Mouse (Mus musculus) MEL (cell line): Measurements from ENCODE around the gene Fbrsl1. TPM values are rescaled to one million over a fixed set of nuclear protein-coding genes. Genes with fewer than 3 reads are reported as not detected.

ENCODE experiments used
- DNase-seq: peaks from one replicate; pipeline ENCODE4 v3.0.0; 2011; ENCODE audit warnings: low read depth, low spot score
- H3K27ac ChIP-seq: 2 replicates; pipeline ENCODE4 v1.5.1; 2012; ENCODE audit warnings: low read depth, mild to moderate bottlenecking, control low read depth, low read length, moderate library complexity; ENCODE audit not compliant: control insufficient read depth
- H3K27me3 ChIP-seq, 2 experiments: fragments of 150-350 bp in 1 of 2; sonication (generic) in 1 of 2; 2 replicates each; pipeline ENCODE4 v1.6.1; 2012; ENCODE audit warnings: low read length in 2 of 2, mild to moderate bottlenecking in 2 of 2, improper control_type of control experiment in 1 of 2, moderate library complexity in 1 of 2; ENCODE audit not compliant: insufficient read depth in 2 of 2, control insufficient read depth in 1 of 2
- H3K36me3 ChIP-seq, 2 experiments: 2 replicates each; pipeline ENCODE4 v1.6.1; 2012 to 2014; ENCODE audit warnings: low read length in 2 of 2, improper control_type of control experiment in 1 of 2, inconsistent platforms in 1 of 2, mild to moderate bottlenecking in 1 of 2; ENCODE audit not compliant: insufficient read depth in 2 of 2, control insufficient read depth in 1 of 2
- H3K4me1 ChIP-seq, 2 experiments: fragments of 150-350 bp in 1 of 2; sonication (generic) in 1 of 2; 2 replicates each; pipeline ENCODE4 v1.6.1; 2012; ENCODE audit warnings: low read length in 2 of 2, improper control_type of control experiment in 1 of 2, mild to moderate bottlenecking in 1 of 2; ENCODE audit not compliant: insufficient read depth in 2 of 2, control insufficient read depth in 1 of 2
- H3K4me3 ChIP-seq, 2 experiments: fragments of 150-350 bp in 1 of 2; sonication (generic) in 1 of 2; 2 replicates each; pipeline ENCODE4 v1.5.1; 2012; ENCODE audit warnings: low read depth in 2 of 2, low read length in 2 of 2, mild to moderate bottlenecking in 2 of 2, moderate library complexity in 2 of 2, control low read depth in 1 of 2, improper control_type of control experiment in 1 of 2; ENCODE audit not compliant: control insufficient read depth in 1 of 2, insufficient read depth in 1 of 2
- H3K79me2 ChIP-seq: 2 replicates; pipeline ENCODE4 v1.6.1; 2012; ENCODE audit warnings: mild to moderate bottlenecking, low read length, moderate library complexity; ENCODE audit not compliant: control insufficient read depth, poor library complexity, insufficient read depth
- H3K9ac ChIP-seq: 2 replicates; pipeline ENCODE4 v1.6.1; 2012; ENCODE audit warnings: low read depth, mild to moderate bottlenecking, control low read depth, low read length, moderate library complexity; ENCODE audit not compliant: control insufficient read depth, poor library complexity, severe bottlenecking
- H3K9me3 ChIP-seq: fragments of 150-350 bp; sonication (generic); replicated peaks from 2 replicates; pipeline ENCODE4 v1.6.1; 2012; ENCODE audit warnings: mild to moderate bottlenecking, low read length, improper control_type of control experiment, moderate library complexity; ENCODE audit not compliant: insufficient read depth
- CHD1 ChIP-seq: IDR thresholded peaks from 2 replicates; pipeline ENCODE4 v1.6.1; 2012; ENCODE audit warnings: low read depth, mild to moderate bottlenecking, inconsistent platforms, low read length, improper control_type of control experiment
- CHD2 ChIP-seq: IDR thresholded peaks from 2 replicates; pipeline ENCODE4 v1.6.1; 2011; ENCODE audit warnings: low read length, improper control_type of control experiment
- E2F4 ChIP-seq: IDR thresholded peaks from 2 replicates; pipeline ENCODE4 v1.6.1; 2011; ENCODE audit warnings: low read depth, low read length, improper control_type of control experiment, borderline replicate concordance
- ELF1 ChIP-seq: IDR thresholded peaks from 2 replicates; pipeline ENCODE4 v1.6.1; 2014; ENCODE audit warnings: low read depth, mild to moderate bottlenecking, inconsistent platforms, low read length, improper control_type of control experiment, moderate library complexity
- EP300 ChIP-seq, 2 experiments: IDR thresholded peaks; 2 replicates each; pipeline ENCODE4 v1.6.1; 2011; ENCODE audit warnings: improper control_type of control experiment in 2 of 2, low read length in 2 of 2, low read depth in 1 of 2, mild to moderate bottlenecking in 1 of 2
- ETS1 ChIP-seq: IDR thresholded peaks from 2 replicates; pipeline ENCODE4 v1.6.1; 2012; ENCODE audit warnings: low read depth, mild to moderate bottlenecking, inconsistent platforms, low read length, improper control_type of control experiment, moderate library complexity
- GABPA ChIP-seq: IDR thresholded peaks from 2 replicates; pipeline ENCODE4 v1.6.1; 2012; ENCODE audit warnings: low read depth, mild to moderate bottlenecking, inconsistent platforms, low read length, improper control_type of control experiment, moderate library complexity
- GATA1 ChIP-seq: IDR thresholded peaks from 2 replicates; pipeline ENCODE4 v1.6.1; 2011; ENCODE audit warnings: low read depth, low read length, improper control_type of control experiment
- HCFC1 ChIP-seq: IDR thresholded peaks from 2 replicates; pipeline ENCODE4 v1.6.1; 2012; ENCODE audit warnings: low read depth, mild to moderate bottlenecking, inconsistent platforms, low read length, improper control_type of control experiment, moderate library complexity
- KAT2A ChIP-seq: conservative IDR thresholded peaks from 2 replicates; pipeline ENCODE4 v1.6.1; 2012; ENCODE audit warnings: low read depth, low read length, improper control_type of control experiment, inconsistent platforms
- MAX ChIP-seq: IDR thresholded peaks from 2 replicates; pipeline ENCODE4 v1.6.1; 2011; ENCODE audit warnings: low read length, improper control_type of control experiment
- MAZ ChIP-seq: IDR thresholded peaks from 2 replicates; pipeline ENCODE4 v1.6.1; 2012; ENCODE audit warnings: low read depth, mild to moderate bottlenecking, inconsistent platforms, low read length, improper control_type of control experiment
- NELFE ChIP-seq: IDR thresholded peaks from 2 replicates; pipeline ENCODE4 v1.6.1; 2011; ENCODE audit warnings: low read depth, low read length, improper control_type of control experiment
- NRF1 ChIP-seq: IDR thresholded peaks from 2 replicates; pipeline ENCODE4 v1.6.1; 2014; ENCODE audit warnings: low read depth, mild to moderate bottlenecking, inconsistent platforms, low read length, improper control_type of control experiment, moderate library complexity; ENCODE audit not compliant: poor library complexity, insufficient read depth, severe bottlenecking
- RAD21 ChIP-seq: IDR thresholded peaks from 2 replicates; pipeline ENCODE4 v1.6.1; 2011; ENCODE audit warnings: mild to moderate bottlenecking, low read depth, low read length, improper control_type of control experiment
- SMC3 ChIP-seq: IDR thresholded peaks from 2 replicates; pipeline ENCODE4 v1.6.1; 2011; ENCODE audit warnings: low read depth, low read length, improper control_type of control experiment
- TAL1 ChIP-seq: IDR thresholded peaks from 2 replicates; pipeline ENCODE4 v1.6.1; 2012; ENCODE audit warnings: mild to moderate bottlenecking, inconsistent platforms, low read length, moderate library complexity, mixed read lengths
- TBP ChIP-seq: IDR thresholded peaks from 2 replicates; pipeline ENCODE4 v1.8.0; 2011; ENCODE audit warnings: low read depth, low read length, improper control_type of control experiment
- TCF12 ChIP-seq: IDR thresholded peaks from 2 replicates; pipeline ENCODE4 v1.6.1; 2014; ENCODE audit warnings: low read depth, mild to moderate bottlenecking, inconsistent platforms, low read length, improper control_type of control experiment, moderate library complexity
- UBTF ChIP-seq: IDR thresholded peaks from 2 replicates; pipeline ENCODE4 v1.6.1; 2012; ENCODE audit warnings: low read depth, mild to moderate bottlenecking, inconsistent platforms, low read length, improper control_type of control experiment, moderate library complexity, borderline replicate concordance; ENCODE audit not compliant: insufficient read depth
- USF1 ChIP-seq: IDR thresholded peaks from 2 replicates; pipeline ENCODE4 v1.6.1; 2014; ENCODE audit warnings: low read depth, mild to moderate bottlenecking, inconsistent platforms, low read length, improper control_type of control experiment, moderate library complexity
- USF2 ChIP-seq, 2 experiments: IDR thresholded peaks; 2 replicates each; pipeline ENCODE4 v1.6.1; 2011 to 2012; ENCODE audit warnings: improper control_type of control experiment in 2 of 2, low read length in 2 of 2, borderline replicate concordance in 1 of 2, inconsistent platforms in 1 of 2, low read depth in 1 of 2, mild to moderate bottlenecking in 1 of 2; ENCODE audit not compliant: insufficient read depth in 1 of 2
- ZC3H11A ChIP-seq: IDR thresholded peaks from 2 replicates; pipeline ENCODE4 v1.6.1; 2012; ENCODE audit warnings: low read depth, mild to moderate bottlenecking, inconsistent platforms, low read length, improper control_type of control experiment
- ZKSCAN1 ChIP-seq: IDR thresholded peaks from 2 replicates; pipeline ENCODE4 v1.6.1; 2012; ENCODE audit warnings: low read depth, mild to moderate bottlenecking, inconsistent platforms, low read length, improper control_type of control experiment, moderate library complexity
- ZMIZ1 ChIP-seq: IDR thresholded peaks from 2 replicates; pipeline ENCODE4 v1.6.1; 2012; ENCODE audit warnings: low read depth, mild to moderate bottlenecking, inconsistent platforms, low read length, improper control_type of control experiment, moderate library complexity
- ZNF384 ChIP-seq: IDR thresholded peaks from 2 replicates; pipeline ENCODE4 v1.6.1; 2012; ENCODE audit warnings: low read depth, mild to moderate bottlenecking, inconsistent platforms, low read length, improper control_type of control experiment
- polyA plus RNA-seq, 2 experiments: library from polyadenylated mRNA; stranded (reverse) in 1 of 2; unstranded in 1 of 2; fragments of >175 nt in 1 of 2; fragments of >200 nt in 1 of 2; gene quantifications; 2 replicates each; pipeline versions ENCODE4 v1.2.1 to v1.2.4; 2012; ENCODE audit warnings: low replicate concordance in 2 of 2, low read depth in 1 of 2; ENCODE audit not compliant: insufficient read length in 2 of 2, insufficient read depth in 1 of 2, missing spikeins in 1 of 2
- total RNA-seq: library from RNA; depleted of rRNA; stranded (reverse); fragments of 300-350 nt; gene quantifications from 2 replicates; pipeline ENCODE4 v1.2.3, GENCODE M21; 2012

Gene Fbrsl1
- total and polyA plus RNA-seq, 3 experiments = 12.7 to 56.1 TPM; not detected in 1

DNA sequence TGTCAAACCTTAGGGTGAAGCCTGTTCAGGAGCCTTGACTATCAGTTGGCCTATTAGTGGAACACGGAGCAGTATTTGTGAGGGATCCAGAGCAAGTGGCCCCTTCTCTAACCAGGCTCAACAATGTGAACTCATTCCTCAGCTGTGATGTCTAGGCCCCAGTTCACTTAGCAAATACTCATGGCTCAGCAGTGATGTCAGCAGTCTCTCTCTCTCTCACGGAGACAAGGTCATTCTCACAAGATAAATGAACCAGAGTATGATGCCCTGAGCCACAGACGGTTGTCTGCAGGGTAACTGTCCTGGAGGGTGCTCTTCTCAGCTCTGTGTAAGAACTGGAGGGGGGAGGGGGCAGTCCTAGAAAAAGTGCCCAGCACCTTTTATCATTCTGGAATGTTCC is 44.4 kb downstream of the Fbrsl1 start:
- no peak overlapping the region for H3K4me3 ChIP-seq
- H3K27ac ChIP-seq = no peak overlapping the region
- H3K9me3 ChIP-seq = no peaks in the 10 kb centered on the region
- no peak overlapping the region for H3K9ac ChIP-seq
- no peaks in the 10 kb centered on the region for H3K36me3 ChIP-seq
- H3K27me3 ChIP-seq = no peaks in the 10 kb centered on the region
- no peak for TF ChIP-seq MAX
- TF ChIP-seq NELFE = no peak
- TF ChIP-seq TAL1 = no peak
- no peak for TF ChIP-seq RAD21
- TF ChIP-seq ELF1 = no peak
- no peak for TF ChIP-seq TCF12
- TF ChIP-seq NRF1 = no peak
- TF ChIP-seq ZNF384 = no peak
- no peak for TF ChIP-seq SMC3
- no peak for TF ChIP-seq ZKSCAN1
- TF ChIP-seq ZC3H11A = no peak
- no peak for TF ChIP-seq KAT2A
- TF ChIP-seq, all 39 proteins: peak for 0
- Histone ChIP-seq H3K4me1 (no peaks in the 10 kb centered on the region), H3K79me2 (no peaks in the 10 kb centered on the region)
- no peak for DNase-seq

DNA sequence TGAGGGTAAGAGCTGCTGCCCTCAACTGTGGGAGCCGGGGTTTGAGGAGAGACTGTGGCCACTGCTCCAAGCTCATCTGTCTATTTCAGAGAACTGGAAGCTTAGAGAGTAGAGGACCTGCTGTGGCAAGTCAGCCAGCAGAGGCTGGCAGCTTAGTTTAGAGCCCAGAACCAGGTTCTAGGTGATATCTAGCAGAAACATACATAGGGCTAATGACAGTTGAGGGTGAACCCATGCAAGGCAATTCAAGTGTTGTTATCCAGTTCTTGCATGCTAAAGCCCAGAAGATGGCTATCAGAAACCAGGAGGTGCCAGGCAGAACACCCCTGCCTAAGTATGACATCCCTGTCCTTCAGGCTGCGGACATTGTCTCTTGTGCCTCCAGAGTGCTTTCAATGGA is 45.7 kb downstream of the Fbrsl1 start:
- no peaks in the 10 kb centered on the region for H3K4me1 ChIP-seq
- no peaks in the 10 kb centered on the region for H3K27me3 ChIP-seq
- H3K27ac ChIP-seq = no peak overlapping the region
- no peak overlapping the region for H3K4me3 ChIP-seq
- peak; percentile 11 for DNase-seq
- no peaks in the 10 kb centered on the region for H3K79me2 ChIP-seq
- no peaks in the 10 kb centered on the region for H3K36me3 ChIP-seq
- no peak overlapping the region for H3K9ac ChIP-seq
- TF ChIP-seq TBP (no peak), ZC3H11A (no peak)
- H3K9me3 ChIP-seq = no peaks in the 10 kb centered on the region

GRCm38 (mm10) chr5:110401101-110401500 is 47.2 kb downstream of the Fbrsl1 start:
- Histone ChIP-seq H3K27ac (no peak overlapping the region), H3K27me3 (no peaks in the 10 kb centered on the region), H3K9ac (no peak overlapping the region), H3K79me2 (no peaks in the 10 kb centered on the region), H3K4me3 (no peak overlapping the region), H3K36me3 (no peaks in the 10 kb centered on the region), H3K9me3 (no peaks in the 10 kb centered on the region), H3K4me1 (no peaks in the 10 kb centered on the region)
- TF ChIP-seq USF1 = no peak
- TF ChIP-seq MAZ = no peak
- TF ChIP-seq GABPA = no peak
- TF ChIP-seq E2F4 = no peak
- TF ChIP-seq CHD2 = no peak
- TF ChIP-seq NELFE = no peak
- no peak for TF ChIP-seq HCFC1
- no peak for TF ChIP-seq ZMIZ1
- no peak for TF ChIP-seq ZNF384
- TF ChIP-seq RAD21 = no peak
- TF ChIP-seq UBTF = no peak
- TF ChIP-seq ZKSCAN1 = no peak
- no peak for TF ChIP-seq ELF1
- no peak for TF ChIP-seq ZC3H11A
- TF ChIP-seq TCF12 = no peak
- no peak for TF ChIP-seq USF2 (IDR thresholded peaks at IDR 0.05; ENCODE audit: borderline replicate concordance in 1 of 2, insufficient read depth in 1 of 2, low read depth in 1 of 2, low read length in 2 of 2)
- TF ChIP-seq CHD1 = no peak
- no peak for TF ChIP-seq EP300 (IDR thresholded peaks at IDR 0.05; ENCODE audit: low read depth in 1 of 2, low read length in 2 of 2)
- no peak for TF ChIP-seq GATA1
- no peak for TF ChIP-seq ETS1
- DNase-seq = no peak
